Mouse (Mus musculus) ovary, adult 10 weeks (tissue): ENCODE data around the gene Ppp1r14d. TPM values are rescaled to one million over a fixed set of nuclear protein-coding genes. Genes with fewer than 3 reads are reported as not detected.

Experiments
- polyA plus RNA-seq: library from polyadenylated mRNA; stranded (reverse); fragments of 350-450 nt; fragmentation: Illumina TruSeq; extraction: RNeasy Lipid Tissue Mini Kit (QIAGEN cat#74804); gene quantifications from one replicate; pipeline ENCODE4 v1.2.3, GENCODE M21; 2014

The Ppp1r14d gene
- polyA plus RNA-seq = not detected

GRCm38 (mm10) chr2:119229775-119230704, at the start of gene Ppp1r14d:
Gene Ppp1r14d, minus strand, starts transcription at chr2:119229906.

GRCm38 (mm10) chr2:119270643-119271331, 41.1 kb upstream of the Ppp1r14d start, which contains the start of gene Rhov:
Gene Rhov, minus strand, starts transcription at chr2:119271272.

GRCm38 (mm10) chr2:119237210-119237870, 7.6 kb upstream of the Ppp1r14d start, which contains the start of gene Spint1:
Gene Spint1, plus strand, starts transcription at chr2:119237362.

GRCm38 (mm10) chr2:119208344-119209175, 21.1 kb downstream of the Ppp1r14d start, which contains the start of the genes Zfyve19 and Dnajc17:
Gene Zfyve19, plus strand, starts transcription at chr2:119208617.
Gene Dnajc17, minus strand, starts transcription at chr2:119208795.

GRCm38 (mm10) chr2:119173991-119174651, 55.6 kb downstream of the Ppp1r14d start, which contains the start of gene Gm14137:
Gene Gm14137, plus strand, starts transcription at chr2:119174509.

Other genes with a start within 250 kb of the Ppp1r14d start
- 11.1 TPM for gene Ccdc32, start 200.5 kb downstream of the Ppp1r14d start, polyA plus RNA-seq
- 4.7 TPM for gene Rpusd2, start 195.1 kb downstream of the Ppp1r14d start, polyA plus RNA-seq
- gene Knl1, start 182.8 kb downstream of the Ppp1r14d start, polyA plus RNA-seq = 29.7 TPM
- gene Rad51, start 117.1 kb downstream of the Ppp1r14d start, polyA plus RNA-seq = 13.3 TPM
- gene Rmdn3, start 72.9 kb downstream of the Ppp1r14d start, polyA plus RNA-seq = 18.4 TPM
- gene Gchfr, start 62.1 kb downstream of the Ppp1r14d start, polyA plus RNA-seq = not detected
- not detected for gene Gm14137, start 55.4 kb downstream of the Ppp1r14d start, polyA plus RNA-seq
- gene Zfyve19, start 21.3 kb downstream of the Ppp1r14d start, polyA plus RNA-seq = 2.7 TPM
- gene Dnajc17, start 21.1 kb downstream of the Ppp1r14d start, polyA plus RNA-seq = 1.8 TPM
- 1.3 TPM for gene Spint1, start 7.5 kb upstream of the Ppp1r14d start, polyA plus RNA-seq
- not detected for gene Rhov, start 41.4 kb upstream of the Ppp1r14d start, polyA plus RNA-seq
- gene Vps18, start 58.8 kb upstream of the Ppp1r14d start, polyA plus RNA-seq = 0.29 TPM
- gene Dll4, start 95.9 kb upstream of the Ppp1r14d start, polyA plus RNA-seq = 0.14 TPM
- gene Chac1, start 121.3 kb upstream of the Ppp1r14d start, polyA plus RNA-seq = not detected
- gene Ino80, start 247.8 kb upstream of the Ppp1r14d start, polyA plus RNA-seq = 26.7 TPM